Mouse (Mus musculus) olfactory bulb, adult 2 months (tissue): ENCODE measurements at regions not wholly inside any gene's neighbourhood (a gene's known extent, or its start where the extent isn't known, plus 50 kb on each side); places are given as distances from the start of the nearest gene placed in this dataset.

Source experiments
- CTCF ChIP-seq: fragments of 200-500 bp; IDR thresholded peaks from 2 replicates; pipeline ENCODE4 v1.5.1; 2012; ENCODE audit warnings: low read depth, mild to moderate bottlenecking, low read length, moderate library complexity; ENCODE audit not compliant: insufficient read depth
- POLR2A ChIP-seq: fragments of 200-500 bp; IDR thresholded peaks from 2 replicates; pipeline ENCODE4 v1.6.1; 2012; ENCODE audit warnings: mild to moderate bottlenecking, low read depth, low read length, moderate library complexity; ENCODE audit not compliant: insufficient read depth

- TF ChIP-seq CTCF (no peak), POLR2A (no peak)
Measured at GRCm38 (mm10) chr2:92528119-92528830, 67.9 kb upstream of the Slc35c1 start.
